Mouse (Mus musculus) liver, embryonic 18 days (tissue): ENCODE measurements around the gene Wdr3. TPM values are rescaled to one million over a fixed set of nuclear protein-coding genes. Genes with fewer than 3 reads are reported as not detected.

Experiments used
- polyA plus RNA-seq: library from polyadenylated mRNA; depleted of rRNA; stranded (reverse); fragments of >200 nt; gene quantifications from 2 replicates; pipeline ENCODE4 v1.2.3, GENCODE M21; 2012; rRNA removed

Gene Wdr3
- polyA plus RNA-seq, result 8.3 and 8.4 TPM in 2 replicates

GRCm38 (mm10) chr3:100162315-100163105 lies at the start of gene Wdr3, which contains the start of gene Gdap2:
Wdr3 (minus strand) TSS chr3:100162407.
Gdap2 (plus strand) TSS chr3:100162381.

Other genes starting within 250 kb of the Wdr3 start
- 12.1 and 12.3 TPM in 2 replicates for gene Gdap2, start within 50 bp of the Wdr3 start, polyA plus RNA-seq